Mouse (Mus musculus) layer of hippocampus, adult 9-11 months (tissue): Measurements from ENCODE around the gene Tmem169.

ENCODE experiments used
- DNase-seq: peaks from one replicate; pipeline ENCODE4 v3.0.0; 2022

Gene Tmem169

GRCm38 (mm10) chr1:72334807-72335206, 50.6 kb downstream of the Tmem169 start:
- DNase-seq, result no peak

- peak; percentile 33 for DNase-seq
Observed at GRCm38 (mm10) chr1:72336780-72337179, 52.6 kb downstream of the Tmem169 start.

GRCm38 (mm10) chr1:72338341-72338740, 54.2 kb downstream of the Tmem169 start:
- DNase-seq, result no peak

GRCm38 (mm10) chr1:72347873-72348272, 63.7 kb downstream of the Tmem169 start:
- no peak for DNase-seq
